Mouse (Mus musculus) heart, embryonic 16.5 days (tissue): ENCODE measurements around the gene Trir. TPM values are rescaled to one million over a fixed set of nuclear protein-coding genes. Genes with fewer than 3 reads are reported as not detected.

ENCODE experiments used
- ATAC-seq: fragments of 200-750 bp; cut with Nextera tagmentation; replicated peaks from 2 replicates; pipeline ENCODE4 v1.8.0; 2017; ENCODE audit warnings: moderate number of reproducible peaks; ENCODE audit not compliant: insufficient read depth, low FRiP score; ENCODE audit errors: extremely low read depth
- H3K27ac ChIP-seq: fragments of 300-500 bp; sonication (generic); 2 replicates; pipeline ENCODE4 v1.5.1; 2014; ENCODE audit warnings: mild to moderate bottlenecking, low read length, control low read depth, moderate library complexity
- H3K27me3 ChIP-seq: fragments of 300-500 bp; sonication (generic); 2 replicates; pipeline ENCODE4 v1.6.1; 2014; ENCODE audit warnings: low read length, mixed read lengths; ENCODE audit not compliant: control insufficient read depth, insufficient read depth
- H3K36me3 ChIP-seq: fragments of 300-500 bp; sonication (generic); 2 replicates; pipeline ENCODE4 v1.6.1; 2014; ENCODE audit not compliant: control insufficient read depth, insufficient read depth
- H3K4me1 ChIP-seq: fragments of 300-500 bp; sonication (generic); 2 replicates; pipeline ENCODE4 v1.6.1; 2014; ENCODE audit warnings: low read length, mixed read lengths; ENCODE audit not compliant: control insufficient read depth, insufficient read depth
- H3K4me2 ChIP-seq: fragments of 300-500 bp; sonication (generic); 2 replicates; pipeline ENCODE4 v1.6.1; 2014; ENCODE audit warnings: low read depth, mild to moderate bottlenecking, control low read depth, low read length
- H3K4me3 ChIP-seq: fragments of 300-500 bp; sonication (generic); 2 replicates; pipeline ENCODE4 v1.5.1; 2014; ENCODE audit warnings: mild to moderate bottlenecking, control low read depth, low read length
- H3K9ac ChIP-seq: fragments of 300-500 bp; sonication (generic); 2 replicates; pipeline ENCODE4 v1.6.1; 2014; ENCODE audit warnings: low read length, control low read depth
- H3K9me3 ChIP-seq: fragments of 300-500 bp; sonication (generic); replicated peaks from 2 replicates; pipeline ENCODE4 v1.6.1; 2016; ENCODE audit warnings: low read length; ENCODE audit not compliant: control insufficient read depth
- WGBS: fragments of 180-500 bp; shearing (Covaris S2); extraction: QIAGEN DNeasy Blood & Tissue Kit; methylation state at CpG from one replicate; pipeline ENCODE4 v1.1.7; 2014; 5-methylcytosine and 5-hydroxymethylcytosine counted together
- polyA plus RNA-seq: library from polyadenylated mRNA; unstranded; fragments of >200 nt; fragmentation: Nextera tagmentation; extraction: Ambion mirVana; gene quantifications from 2 replicates; pipeline ENCODE4 v1.2.1, GENCODE M21; 2015

Gene Trir
- polyA plus RNA-seq, 1 experiment from 2014 or later, result 76.5 TPM

DNA sequence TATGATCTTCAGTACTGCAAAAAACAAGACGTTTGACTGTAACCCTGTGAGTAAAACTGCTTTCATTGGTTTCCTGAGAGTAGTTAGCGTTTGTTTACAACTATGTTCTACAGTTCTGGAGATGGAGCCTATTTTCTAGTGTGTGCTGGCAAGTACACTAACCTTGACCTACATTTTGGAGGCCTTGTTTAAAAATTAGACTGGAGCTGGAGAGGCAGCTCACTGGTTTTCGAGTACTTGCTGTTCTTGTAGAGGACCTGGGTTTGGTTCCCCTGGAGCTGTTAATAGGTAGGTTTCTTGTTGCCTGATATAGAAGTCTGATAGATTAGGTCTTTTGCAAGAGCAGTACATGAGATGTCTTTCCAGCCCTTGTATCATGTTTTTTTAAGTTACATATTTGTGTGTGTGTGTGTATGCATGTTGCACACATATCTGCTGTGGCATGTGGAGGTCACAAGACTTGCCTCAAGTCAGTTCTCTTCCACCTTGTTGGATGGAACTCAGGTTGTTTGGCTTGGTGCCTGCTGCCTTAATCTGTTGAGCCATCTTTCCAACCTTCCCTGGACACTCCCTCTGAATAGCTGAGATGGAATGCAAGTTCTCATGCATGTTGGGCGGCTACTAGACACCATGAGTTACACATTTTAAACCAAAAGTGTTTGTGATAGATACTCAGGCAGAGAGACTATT, 6.1 kb downstream of the Trir start:
- H3K4me3 ChIP-seq, result no peak overlapping the region
- H3K9me3 ChIP-seq, result no peaks in the 10 kb centered on the region
- no peak overlapping the region for H3K27ac ChIP-seq
- ATAC-seq, result no peak
- H3K27me3 ChIP-seq, result no peaks in the 10 kb centered on the region
- no peak overlapping the region for H3K4me2 ChIP-seq
- no peak overlapping the region for H3K9ac ChIP-seq
- peaks cover 29% of the 10 kb centered on the region for H3K4me1 ChIP-seq
- H3K36me3 ChIP-seq, result peaks cover 27% of the 10 kb centered on the region
- 79% methylated on average over 4 of the region's 4 CpGs for WGBS

DNA sequence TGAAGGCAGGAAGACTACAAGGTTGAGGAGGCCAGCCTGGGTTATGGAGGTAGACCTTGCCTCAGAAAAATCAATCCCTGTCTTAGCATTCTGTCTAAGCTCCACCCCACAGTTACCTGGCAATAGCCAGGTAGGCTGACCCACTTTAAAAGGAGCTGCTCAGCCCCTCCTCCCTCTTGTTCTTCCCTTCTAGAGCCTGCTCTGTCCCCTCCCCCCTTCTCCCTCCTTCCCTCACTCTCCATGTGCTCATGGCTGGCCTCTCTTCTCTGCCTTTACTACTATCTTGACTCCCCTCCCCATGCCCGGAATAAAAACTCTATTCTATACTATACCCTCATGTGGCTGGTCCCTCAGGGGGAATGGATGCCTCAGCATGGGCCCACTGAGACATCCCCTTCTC, 7.2 kb downstream of the Trir start:
- no peak overlapping the region for H3K4me2 ChIP-seq
- no peaks in the 10 kb centered on the region for H3K27me3 ChIP-seq
- H3K4me3 ChIP-seq, result no peak overlapping the region
- 63% methylated on average over 1 of the region's 1 CpGs for WGBS
- peaks cover 27% of the 10 kb centered on the region for H3K36me3 ChIP-seq
- H3K9ac ChIP-seq, result no peak overlapping the region
- peaks cover 22% of the 10 kb centered on the region for H3K4me1 ChIP-seq
- H3K9me3 ChIP-seq, result no peaks in the 10 kb centered on the region
- no peak for ATAC-seq
- H3K27ac ChIP-seq, result no peak overlapping the region

- no peaks in the 10 kb centered on the region for H3K9me3 ChIP-seq
- peaks cover 20% of the 10 kb centered on the region for H3K4me1 ChIP-seq
- peak overlapping the region; percentile 95 for H3K4me3 ChIP-seq
- no peaks in the 10 kb centered on the region for H3K27me3 ChIP-seq
- H3K27ac ChIP-seq, result peak overlapping the region; percentile 62
- H3K36me3 ChIP-seq, result peaks cover 25% of the 10 kb centered on the region
- peak overlapping the region; percentile 96 for H3K9ac ChIP-seq
- ATAC-seq, result no peak
- peak overlapping the region; percentile 98 for H3K4me2 ChIP-seq
- 1% methylated on average over 13 of the region's 13 CpGs for WGBS
Measured at GRCm38 (mm10) chr8:85034764-85035163, 8.1 kb downstream of the Trir start.

GRCm38 (mm10) chr8:85035165-85035727, 8.6 kb downstream of the Trir start:
- Histone ChIP-seq H3K4me3 (peak overlapping the region; percentile 95), H3K4me1 (peaks cover 20% of the 10 kb centered on the region), H3K36me3 (peaks cover 21% of the 10 kb centered on the region), H3K4me2 (peak overlapping the region; percentile 98), H3K27me3 (no peaks in the 10 kb centered on the region), H3K9ac (peak overlapping the region; percentile 96), H3K9me3 (no peaks in the 10 kb centered on the region), H3K27ac (peak overlapping the region; percentile 90)
- no peak for ATAC-seq
- 4% methylated on average over 12 of the region's 12 CpGs for WGBS

- Histone ChIP-seq H3K4me2 (peak overlapping the region; percentile 98), H3K27me3 (no peaks in the 10 kb centered on the region), H3K4me3 (peak overlapping the region; percentile 95), H3K4me1 (peaks cover 20% of the 10 kb centered on the region), H3K9me3 (no peaks in the 10 kb centered on the region), H3K27ac (peak overlapping the region; percentile 90), H3K36me3 (peaks cover 21% of the 10 kb centered on the region), H3K9ac (peak overlapping the region; percentile 96)
- 0 out of 2 replicates have a peak, but pooled peaks have one; percentile 1 for ATAC-seq
- 1% methylated on average over 15 of the region's 15 CpGs for WGBS
Measured at GRCm38 (mm10) chr8:85035728-85036310, 9.2 kb downstream of the Trir start.

GRCm38 (mm10) chr8:85036381-85036717, 9.7 kb downstream of the Trir start:
- H3K4me1 ChIP-seq, result peaks cover 20% of the 10 kb centered on the region
- no peaks in the 10 kb centered on the region for H3K9me3 ChIP-seq
- no peaks in the 10 kb centered on the region for H3K27me3 ChIP-seq
- H3K4me3 ChIP-seq, result peak overlapping the region; percentile 95
- WGBS, result 0% methylated on average over 9 of the region's 9 CpGs
- H3K9ac ChIP-seq, result peak overlapping the region; percentile 96
- peak overlapping the region; percentile 98 for H3K4me2 ChIP-seq
- peak; percentile 29 for ATAC-seq
- H3K36me3 ChIP-seq, result peaks cover 20% of the 10 kb centered on the region
- peak overlapping the region; percentile 90 for H3K27ac ChIP-seq

DNA sequence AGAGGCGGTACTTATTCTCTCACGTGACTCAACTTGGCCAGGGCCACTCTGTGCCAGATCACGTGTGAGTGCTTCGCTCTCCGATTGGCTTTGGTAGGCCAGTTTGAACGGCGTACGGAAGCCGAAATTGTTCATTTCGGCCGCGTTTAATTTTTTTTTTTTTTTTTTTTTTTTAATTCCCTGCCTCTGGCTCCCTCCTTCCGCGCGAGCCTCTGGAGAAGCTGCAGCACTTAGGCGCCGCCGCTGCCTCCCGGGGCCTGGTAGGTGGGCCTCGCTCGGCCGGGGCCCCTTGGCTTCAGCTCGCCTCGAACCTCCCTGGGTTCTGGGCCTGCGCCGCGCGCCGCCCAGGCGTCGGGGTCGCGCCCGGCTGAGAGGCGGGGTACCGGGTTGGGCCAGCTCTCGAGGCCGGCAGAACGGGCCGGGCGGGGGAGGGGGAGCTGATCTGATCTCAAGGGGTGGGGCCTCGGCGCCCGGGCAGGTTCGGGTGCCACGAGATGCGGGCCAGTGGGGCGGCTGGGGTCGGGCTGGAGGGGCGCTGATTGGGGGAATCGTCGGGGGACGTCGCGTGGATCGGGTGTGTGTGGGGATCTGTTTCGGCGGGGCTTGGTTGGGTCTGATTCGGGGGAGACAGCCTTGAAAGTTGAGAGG, 10.2 kb downstream of the Trir start, which contains the start of gene Tnpo2:
TSS of gene Tnpo2 (plus strand) at position 198 of the 648 bp plus-strand sequence.
- Histone ChIP-seq H3K4me1 (peaks cover 20% of the 10 kb centered on the region), H3K4me3 (peak within 1 kb of the TSS; percentile 95), H3K9me3 (no peaks in the 10 kb centered on the region), H3K27ac (peak within 1 kb of the TSS; percentile 98), H3K27me3 (no peaks in the 10 kb centered on the region), H3K4me2 (peak within 1 kb of the TSS; percentile 98), H3K9ac (peak within 1 kb of the TSS; percentile 96), H3K36me3 (peaks cover 19% of the 10 kb centered on the region)
- under 1% methylated on average over 53 of the region's 59 CpGs for WGBS
- ATAC-seq, result peak; percentile 92

DNA sequence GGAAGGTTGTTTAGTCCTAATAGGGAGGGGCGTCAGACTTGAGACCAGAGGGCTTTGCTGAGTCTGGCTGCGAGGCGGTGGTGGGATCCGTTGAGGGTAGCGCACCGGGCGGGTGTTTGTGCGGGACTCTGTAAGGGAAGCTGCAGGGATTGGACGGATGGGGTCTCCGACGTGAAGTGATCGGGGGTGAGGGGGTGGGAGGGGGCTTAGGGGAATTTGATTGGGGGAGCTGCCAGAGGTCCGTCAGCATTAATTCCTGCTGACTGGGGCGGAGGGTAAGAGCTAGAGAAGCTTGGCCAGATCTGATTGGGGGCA, 10.7 kb downstream of the Trir start:
- peak overlapping the region; percentile 98 for H3K27ac ChIP-seq
- peak overlapping the region; percentile 95 for H3K4me3 ChIP-seq
- H3K27me3 ChIP-seq, result no peaks in the 10 kb centered on the region
- peaks cover 16% of the 10 kb centered on the region for H3K36me3 ChIP-seq
- under 1% methylated on average over 14 of the region's 14 CpGs for WGBS
- ATAC-seq, result peak; percentile 11
- H3K9me3 ChIP-seq, result no peaks in the 10 kb centered on the region
- peaks cover 20% of the 10 kb centered on the region for H3K4me1 ChIP-seq
- H3K4me2 ChIP-seq, result peak overlapping the region; percentile 87
- peak overlapping the region; percentile 96 for H3K9ac ChIP-seq
